Mouse (Mus musculus): ENCODE results near the gene Gls.

- TF ChIP-seq CTCF (IDR thresholded peaks at IDR 0.05; ENCODE audit: extremely low read depth, insufficient read depth, low read length) (no peak), POLR2A (IDR thresholded peaks at IDR 0.05; ENCODE audit: extremely low read depth, insufficient read depth, low read length) (no peak)
Observed at GRCm38 (mm10) chr1:52269596-52269995, 36.6 kb upstream of the Gls start.

All from cortical plate, adult 2 months (tissue).